Mouse (Mus musculus): ENCODE data around the gene Arsg. TPM values are rescaled to one million over a fixed set of nuclear protein-coding genes. Genes with fewer than 3 reads are reported as not detected.

Arsg gene
- polyA plus RNA-seq, 1 experiment: 2.4 TPM

DNA sequence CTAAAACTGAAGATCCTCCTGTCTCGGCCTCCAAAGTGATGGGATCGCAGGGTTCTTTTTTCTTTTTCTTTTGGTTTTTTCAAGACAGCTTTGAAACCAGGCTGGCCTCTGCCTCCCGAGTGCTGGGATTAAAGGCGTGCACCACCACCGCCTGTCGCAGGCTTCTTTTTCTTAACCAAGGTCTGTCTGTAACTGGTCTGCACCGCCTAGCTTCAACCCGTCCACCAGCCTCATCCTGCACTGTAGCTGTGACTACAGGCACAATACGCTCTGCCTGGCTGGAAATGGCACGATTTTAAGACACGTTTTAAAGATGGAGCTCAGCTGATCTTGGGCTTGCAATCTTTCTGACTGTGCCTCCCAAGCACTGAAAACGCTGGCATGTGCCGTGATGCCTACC, 1.7 kb downstream of the Arsg start:
- no peak overlapping the region for H3K4me2 ChIP-seq (ENCODE audit: low read depth)
- H3K4me3 ChIP-seq: no peak overlapping the region
- no peaks in the 10 kb centered on the region for H3K79me2 ChIP-seq (ENCODE audit: control insufficient read depth, insufficient read depth)
- H3K36me3 ChIP-seq (ENCODE audit: control insufficient read depth, insufficient read depth): no peaks in the 10 kb centered on the region
- no peak for TF ChIP-seq TCF12 (IDR thresholded peaks at IDR 0.05; ENCODE audit: insufficient read depth, poor library complexity, severe bottlenecking)
- no peak for TF ChIP-seq E2F4 (IDR thresholded peaks at IDR 0.05; ENCODE audit: insufficient read depth)
- no peak for TF ChIP-seq MYOG (IDR thresholded peaks at IDR 0.05; ENCODE audit: control insufficient read depth in 1 of 3, insufficient read depth in 1 of 3, insufficient read length in 2 of 3, low read depth in 2 of 3)
- no peak for TF ChIP-seq REST (IDR thresholded peaks at IDR 0.05; ENCODE audit: insufficient read depth, insufficient read length)
- no peak for TF ChIP-seq MYOD1 (IDR thresholded peaks at IDR 0.05; ENCODE audit: control insufficient read depth in 1 of 3, insufficient read length in 2 of 3, low read depth in 2 of 3)
- TF ChIP-seq POLR2A (IDR thresholded peaks at IDR 0.05; ENCODE audit: insufficient read length, low read depth): no peak
- TF ChIP-seq USF1 (IDR thresholded peaks at IDR 0.05; ENCODE audit: low read depth): no peak
- no peak for TF ChIP-seq SRF (IDR thresholded peaks at IDR 0.05; ENCODE audit: control insufficient read depth, insufficient read length, low read depth)
- TF ChIP-seq CEBPB (IDR thresholded peaks at IDR 0.05; ENCODE audit: insufficient read depth, poor library complexity, severe bottlenecking): no peak
- TF ChIP-seq MAX (IDR thresholded peaks at IDR 0.05; ENCODE audit: low read depth): no peak
- TF ChIP-seq TCF3 (IDR thresholded peaks at IDR 0.05; ENCODE audit: insufficient read length, low read depth): no peak
- no peak for TF ChIP-seq POLR2AphosphoS2 (IDR thresholded peaks at IDR 0.05; ENCODE audit: insufficient read length, low read depth)
- H3K27me3 ChIP-seq (ENCODE audit: control insufficient read depth, insufficient read depth, insufficient read length): no peaks in the 10 kb centered on the region
- no peak overlapping the region for H3ac ChIP-seq (ENCODE audit: control insufficient read depth, insufficient read length)

DNA sequence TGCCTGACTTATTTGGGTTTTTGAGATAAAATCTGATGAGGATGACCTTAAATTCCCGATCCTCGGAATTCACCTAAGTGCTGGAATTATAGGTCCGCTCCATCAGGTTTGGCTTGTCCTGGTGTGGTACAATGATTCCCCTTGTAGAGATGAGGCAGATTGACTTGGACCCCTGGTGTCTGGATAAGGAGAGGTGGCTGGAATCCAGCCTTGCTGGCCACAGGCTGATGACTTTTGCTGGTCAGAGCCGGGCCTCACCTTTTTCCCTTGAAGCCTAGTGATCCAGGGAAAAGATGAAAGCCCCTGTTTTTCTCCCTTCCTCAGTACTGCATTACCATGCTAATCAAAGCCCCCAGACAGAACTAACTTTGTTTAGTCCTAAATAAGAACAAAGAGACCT, 2.5 kb downstream of the Arsg start:
- TF ChIP-seq REST (IDR thresholded peaks at IDR 0.05; ENCODE audit: insufficient read depth, insufficient read length) (no peak), MYOD1 (IDR thresholded peaks at IDR 0.05; ENCODE audit: control insufficient read depth in 1 of 3, insufficient read length in 2 of 3, low read depth in 2 of 3) (no peak), MYOG (IDR thresholded peaks at IDR 0.05; ENCODE audit: control insufficient read depth in 1 of 3, insufficient read depth in 1 of 3, insufficient read length in 2 of 3, low read depth in 2 of 3) (no peak), POLR2AphosphoS2 (IDR thresholded peaks at IDR 0.05; ENCODE audit: insufficient read length, low read depth) (no peak), E2F4 (IDR thresholded peaks at IDR 0.05; ENCODE audit: insufficient read depth) (no peak), CEBPB (IDR thresholded peaks at IDR 0.05; ENCODE audit: insufficient read depth, poor library complexity, severe bottlenecking) (no peak), MAX (IDR thresholded peaks at IDR 0.05; ENCODE audit: low read depth) (no peak), TCF3 (IDR thresholded peaks at IDR 0.05; ENCODE audit: insufficient read length, low read depth) (no peak), POLR2A (IDR thresholded peaks at IDR 0.05; ENCODE audit: insufficient read length, low read depth) (no peak), USF1 (IDR thresholded peaks at IDR 0.05; ENCODE audit: low read depth) (no peak), TCF12 (IDR thresholded peaks at IDR 0.05; ENCODE audit: insufficient read depth, poor library complexity, severe bottlenecking) (no peak), SRF (IDR thresholded peaks at IDR 0.05; ENCODE audit: control insufficient read depth, insufficient read length, low read depth) (no peak)
- Histone ChIP-seq H3K27me3 (ENCODE audit: control insufficient read depth, insufficient read depth, insufficient read length) (no peaks in the 10 kb centered on the region), H3K4me2 (ENCODE audit: low read depth) (no peak overlapping the region), H3ac (ENCODE audit: control insufficient read depth, insufficient read length) (no peak overlapping the region), H3K79me2 (ENCODE audit: control insufficient read depth, insufficient read depth) (no peaks in the 10 kb centered on the region), H3K36me3 (ENCODE audit: control insufficient read depth, insufficient read depth) (no peaks in the 10 kb centered on the region), H3K4me3 (no peak overlapping the region)

DNA sequence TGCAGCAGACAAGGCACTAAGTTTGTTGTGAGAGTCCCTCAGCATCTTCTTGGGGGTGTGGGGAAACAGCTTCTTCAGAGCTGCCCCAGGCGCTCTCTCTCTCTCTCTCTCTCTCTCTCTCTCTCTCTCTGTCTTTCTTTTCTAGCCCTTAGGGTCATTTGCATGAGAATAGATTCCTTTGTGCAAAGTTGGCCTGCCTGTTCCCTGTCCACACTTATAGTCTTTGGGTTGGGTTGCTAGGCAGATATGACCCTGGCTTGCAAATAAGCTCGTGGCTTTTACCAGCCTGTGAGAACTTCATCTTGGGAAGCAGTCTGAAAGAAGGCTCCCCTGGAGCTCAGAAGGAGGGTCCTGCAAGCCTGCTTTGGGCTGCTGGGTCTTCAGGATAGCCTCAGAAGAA, 3.1 kb downstream of the Arsg start:
- Histone ChIP-seq H3ac (ENCODE audit: control insufficient read depth, insufficient read length) (no peak overlapping the region), H3K36me3 (ENCODE audit: control insufficient read depth, insufficient read depth) (no peaks in the 10 kb centered on the region), H3K79me2 (ENCODE audit: control insufficient read depth, insufficient read depth) (no peaks in the 10 kb centered on the region), H3K4me2 (ENCODE audit: low read depth) (no peak overlapping the region), H3K4me3 (no peak overlapping the region), H3K27me3 (ENCODE audit: control insufficient read depth, insufficient read depth, insufficient read length) (no peaks in the 10 kb centered on the region)
- no peak for TF ChIP-seq MYOG (IDR thresholded peaks at IDR 0.05; ENCODE audit: control insufficient read depth in 1 of 3, insufficient read depth in 1 of 3, insufficient read length in 2 of 3, low read depth in 2 of 3)
- no peak for TF ChIP-seq TCF12 (IDR thresholded peaks at IDR 0.05; ENCODE audit: insufficient read depth, poor library complexity, severe bottlenecking)
- TF ChIP-seq USF1 (IDR thresholded peaks at IDR 0.05; ENCODE audit: low read depth): no peak
- TF ChIP-seq E2F4 (IDR thresholded peaks at IDR 0.05; ENCODE audit: insufficient read depth): no peak
- no peak for TF ChIP-seq POLR2A (IDR thresholded peaks at IDR 0.05; ENCODE audit: insufficient read length, low read depth)
- TF ChIP-seq REST (IDR thresholded peaks at IDR 0.05; ENCODE audit: insufficient read depth, insufficient read length): no peak
- no peak for TF ChIP-seq MAX (IDR thresholded peaks at IDR 0.05; ENCODE audit: low read depth)

DNA sequence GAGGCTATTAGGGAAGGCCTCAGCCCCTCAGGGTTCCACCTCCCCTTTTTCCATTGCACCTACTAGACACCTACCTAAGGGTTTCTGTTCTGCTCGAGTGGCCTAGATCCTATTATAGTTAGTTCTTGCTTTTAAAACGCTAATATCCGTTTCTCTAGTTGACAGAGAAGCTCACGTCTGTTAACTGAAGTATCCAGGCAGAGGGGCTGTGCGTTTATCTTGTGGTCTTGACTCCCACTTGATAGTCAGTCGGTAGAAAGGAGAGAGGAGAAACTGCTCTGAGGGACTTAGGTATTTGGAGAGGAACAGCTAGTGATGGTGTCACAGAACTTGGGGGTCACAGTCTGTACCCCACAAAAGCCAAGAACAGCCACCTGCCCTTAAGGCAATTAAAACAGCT, 3.5 kb downstream of the Arsg start:
- no peak overlapping the region for H3K4me3 ChIP-seq
- no peaks in the 10 kb centered on the region for H3K79me2 ChIP-seq (ENCODE audit: control insufficient read depth, insufficient read depth)
- no peak overlapping the region for H3K4me2 ChIP-seq (ENCODE audit: low read depth)
- no peaks in the 10 kb centered on the region for H3K36me3 ChIP-seq (ENCODE audit: control insufficient read depth, insufficient read depth)
- no peak for TF ChIP-seq SRF (IDR thresholded peaks at IDR 0.05; ENCODE audit: control insufficient read depth, insufficient read length, low read depth)
- TF ChIP-seq USF1 (IDR thresholded peaks at IDR 0.05; ENCODE audit: low read depth): no peak
- no peak for TF ChIP-seq CEBPB (IDR thresholded peaks at IDR 0.05; ENCODE audit: insufficient read depth, poor library complexity, severe bottlenecking)
- no peak for TF ChIP-seq POLR2AphosphoS2 (IDR thresholded peaks at IDR 0.05; ENCODE audit: insufficient read length, low read depth)
- TF ChIP-seq MYOD1 (IDR thresholded peaks at IDR 0.05; ENCODE audit: control insufficient read depth in 1 of 3, insufficient read length in 2 of 3, low read depth in 2 of 3): no peak
- no peaks in the 10 kb centered on the region for H3K27me3 ChIP-seq (ENCODE audit: control insufficient read depth, insufficient read depth, insufficient read length)
- no peak overlapping the region for H3ac ChIP-seq (ENCODE audit: control insufficient read depth, insufficient read length)

DNA sequence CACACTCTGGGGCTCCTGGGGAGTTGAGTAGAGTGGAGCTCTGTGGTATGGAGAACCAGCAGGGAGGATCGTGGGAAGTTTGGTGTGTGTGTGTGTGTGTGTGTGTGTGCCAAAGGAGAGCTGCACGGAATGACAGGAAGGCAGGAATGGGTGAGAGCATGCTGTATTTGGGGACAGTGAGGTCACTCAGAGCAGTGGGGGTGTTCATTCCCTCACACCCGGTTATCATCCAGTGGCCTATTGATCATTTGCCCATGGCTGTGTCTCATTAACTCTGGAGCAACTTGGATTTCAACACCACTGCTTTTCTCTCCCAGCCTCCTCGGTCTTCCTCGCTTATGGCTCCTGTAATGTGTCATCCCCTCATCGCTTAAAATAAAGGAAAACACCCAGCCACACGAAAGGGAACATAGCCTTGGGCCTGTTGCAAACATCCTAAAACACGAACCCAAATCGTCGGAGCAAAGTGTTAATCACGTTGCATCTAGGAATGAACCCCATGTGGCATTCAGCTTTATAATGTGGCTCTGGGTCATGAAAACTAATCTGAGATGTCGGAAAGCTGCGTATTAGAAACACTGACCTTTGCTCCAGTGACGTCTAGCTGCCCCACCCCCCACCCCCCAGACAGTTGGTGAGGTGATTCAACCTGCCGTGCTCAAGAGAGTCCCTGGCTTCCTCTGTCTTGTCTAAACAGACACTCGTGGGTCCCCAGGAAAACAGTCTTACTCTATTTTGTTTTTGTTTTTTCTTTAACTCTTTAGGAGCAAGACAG, 4.6 kb downstream of the Arsg start:
- no peak for TF ChIP-seq TCF12 (IDR thresholded peaks at IDR 0.05; ENCODE audit: insufficient read depth, poor library complexity, severe bottlenecking)
- no peak for TF ChIP-seq MYOD1 (IDR thresholded peaks at IDR 0.05; ENCODE audit: control insufficient read depth in 1 of 3, insufficient read length in 2 of 3, low read depth in 2 of 3)
- no peak for TF ChIP-seq MAX (IDR thresholded peaks at IDR 0.05; ENCODE audit: low read depth)
- no peak for TF ChIP-seq CEBPB (IDR thresholded peaks at IDR 0.05; ENCODE audit: insufficient read depth, poor library complexity, severe bottlenecking)
- TF ChIP-seq SRF (IDR thresholded peaks at IDR 0.05; ENCODE audit: control insufficient read depth, insufficient read length, low read depth): no peak
- no peak for TF ChIP-seq REST (IDR thresholded peaks at IDR 0.05; ENCODE audit: insufficient read depth, insufficient read length)
- TF ChIP-seq TCF3 (IDR thresholded peaks at IDR 0.05; ENCODE audit: insufficient read length, low read depth): no peak
- no peak for TF ChIP-seq POLR2AphosphoS2 (IDR thresholded peaks at IDR 0.05; ENCODE audit: insufficient read length, low read depth)
- H3K4me3 ChIP-seq: no peak overlapping the region
- no peaks in the 10 kb centered on the region for H3K36me3 ChIP-seq (ENCODE audit: control insufficient read depth, insufficient read depth)
- H3K27me3 ChIP-seq (ENCODE audit: control insufficient read depth, insufficient read depth, insufficient read length): no peaks in the 10 kb centered on the region
- H3K79me2 ChIP-seq (ENCODE audit: control insufficient read depth, insufficient read depth): no peaks in the 10 kb centered on the region
- no peak overlapping the region for H3K4me2 ChIP-seq (ENCODE audit: low read depth)
- no peak overlapping the region for H3ac ChIP-seq (ENCODE audit: control insufficient read depth, insufficient read length)
